Mouse (Mus musculus) embryonic facial prominence, embryonic 11.5 days (tissue): ENCODE results near the gene E030025P04Rik. TPM values are rescaled to one million over a fixed set of nuclear protein-coding genes. Genes with fewer than 3 reads are reported as not detected.

Experiments
- ATAC-seq: fragments of 200-750 bp; cut with Nextera tagmentation; replicated peaks from 2 replicates; pipeline ENCODE4 v1.8.0; 2017; ENCODE audit warnings: low read depth; ENCODE audit not compliant: insufficient number of reproducible peaks, low FRiP score, low TSS enrichment
- DNase-seq: peaks from one replicate; pipeline ENCODE4 v3.0.0-alpha.2; 2015; ENCODE audit warnings: low spot score
- H3K27ac ChIP-seq: fragments of 300-500 bp; sonication (generic); replicated peaks from 2 replicates; pipeline ENCODE4 v1.5.1; 2014; ENCODE audit warnings: mild to moderate bottlenecking, low read depth, low read length, control low read depth
- H3K27me3 ChIP-seq: fragments of 300-500 bp; sonication (generic); 2 replicates; pipeline ENCODE4 v1.6.1; 2014; ENCODE audit warnings: mild to moderate bottlenecking, low read length, moderate library complexity, mixed read lengths; ENCODE audit not compliant: control insufficient read depth, insufficient read depth
- H3K36me3 ChIP-seq: fragments of 300-500 bp; sonication (generic); replicated peaks from 2 replicates; pipeline ENCODE4 v1.6.1; 2014; ENCODE audit warnings: low read depth, mild to moderate bottlenecking, low read length, moderate library complexity, mixed read lengths; ENCODE audit not compliant: control insufficient read depth, insufficient read depth
- H3K4me1 ChIP-seq: fragments of 300-500 bp; sonication (generic); 2 replicates; pipeline ENCODE4 v1.6.1; 2014; ENCODE audit warnings: low read length, mixed read lengths; ENCODE audit not compliant: control insufficient read depth, insufficient read depth
- H3K4me2 ChIP-seq: fragments of 300-500 bp; sonication (generic); 2 replicates; pipeline ENCODE4 v1.6.1; 2014; ENCODE audit warnings: low read depth, mild to moderate bottlenecking, control low read depth, low read length, moderate library complexity
- H3K4me3 ChIP-seq: fragments of 300-500 bp; sonication (generic); 2 replicates; pipeline ENCODE4 v1.5.1; 2014; ENCODE audit warnings: low read depth, low read length, control low read depth
- H3K9ac ChIP-seq: fragments of 300-500 bp; sonication (generic); replicated peaks from 2 replicates; pipeline ENCODE4 v1.6.1; 2014; ENCODE audit warnings: mild to moderate bottlenecking, control low read depth, low read length
- H3K9me3 ChIP-seq: fragments of 300-500 bp; sonication (generic); replicated peaks from 2 replicates; pipeline ENCODE4 v1.6.1; 2016; ENCODE audit warnings: mild to moderate bottlenecking, low read length, inconsistent platforms, mixed read lengths; ENCODE audit not compliant: control insufficient read depth
- WGBS: fragments of 180-500 bp; shearing (Covaris S2); extraction: QIAGEN DNeasy Blood & Tissue Kit; methylation state at CpG from one replicate; pipeline ENCODE4 v1.1.7; 2014; 5-methylcytosine and 5-hydroxymethylcytosine counted together
- polyA plus RNA-seq: library from polyadenylated mRNA; unstranded; fragments of >200 nt; fragmentation: Nextera tagmentation; extraction: Ambion mirVana; gene quantifications from 2 replicates; pipeline ENCODE4 v1.2.1, GENCODE M21; 2014

The E030025P04Rik gene
- polyA plus RNA-seq, 1 experiment from 2014 or later, result not detected

DNA sequence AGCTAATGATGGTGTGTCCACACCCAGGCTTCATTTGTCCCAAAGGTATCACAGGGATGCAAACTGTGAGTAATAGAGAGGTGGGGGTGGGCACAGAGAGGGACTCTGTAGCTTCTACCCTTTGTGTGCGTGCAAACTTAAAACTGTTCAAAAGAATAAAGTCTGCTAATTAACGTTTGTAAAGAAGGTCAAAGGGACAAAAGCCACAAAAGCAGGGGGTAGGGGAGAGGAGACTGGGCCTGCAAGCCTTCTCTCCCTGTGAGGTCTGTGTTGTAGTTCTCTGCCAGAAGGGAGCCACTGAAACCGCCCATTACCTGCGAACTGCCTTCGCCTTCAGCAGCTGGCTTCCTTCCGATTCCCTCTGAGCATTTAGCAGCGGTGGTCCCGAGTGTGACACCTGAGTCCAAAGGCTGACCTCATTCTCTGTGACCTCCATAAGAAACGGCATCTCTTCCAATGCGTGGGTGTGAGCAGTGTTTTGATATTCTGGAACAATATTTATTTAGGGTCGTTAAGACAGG, 34.3 kb downstream of the E030025P04Rik start:
- no peak overlapping the region for H3K4me2 ChIP-seq
- H3K27me3 ChIP-seq, result no peaks in the 10 kb centered on the region
- H3K9me3 ChIP-seq, result no peaks in the 10 kb centered on the region
- no peak overlapping the region for H3K9ac ChIP-seq
- H3K4me1 ChIP-seq, result no peaks in the 10 kb centered on the region; the same call in 1 of the 2 replicates
- 25% methylated on average over 11 of the region's 11 CpGs for WGBS
- no peak overlapping the region for H3K4me3 ChIP-seq
- DNase-seq, result no peak
- H3K27ac ChIP-seq, result no peak overlapping the region
- ATAC-seq, result no peak
- H3K36me3 ChIP-seq, result no peaks in the 10 kb centered on the region

DNA sequence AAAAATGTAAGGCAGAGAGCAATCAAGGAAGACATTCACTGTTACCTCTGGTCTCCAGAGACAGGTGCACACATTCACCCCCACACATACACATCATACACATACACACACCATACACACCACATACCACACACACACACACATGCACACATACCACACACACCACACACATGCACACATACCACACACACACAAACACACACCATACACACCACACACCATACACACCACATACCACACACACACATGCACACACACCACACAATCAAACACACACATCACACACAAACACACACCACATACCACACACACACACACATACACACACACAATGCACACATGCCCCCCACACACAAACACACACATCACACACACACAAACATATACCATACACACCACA, 35.1 kb downstream of the E030025P04Rik start:
- Histone ChIP-seq H3K27ac (no peak overlapping the region), H3K4me1 (no peaks in the 10 kb centered on the region; the same call in 1 of the 2 replicates), H3K4me3 (no peak overlapping the region), H3K9ac (no peak overlapping the region), H3K27me3 (no peaks in the 10 kb centered on the region), H3K36me3 (no peaks in the 10 kb centered on the region), H3K4me2 (no peak overlapping the region), H3K9me3 (no peaks in the 10 kb centered on the region)
- ATAC-seq (no peak), DNase-seq (no peak)

DNA sequence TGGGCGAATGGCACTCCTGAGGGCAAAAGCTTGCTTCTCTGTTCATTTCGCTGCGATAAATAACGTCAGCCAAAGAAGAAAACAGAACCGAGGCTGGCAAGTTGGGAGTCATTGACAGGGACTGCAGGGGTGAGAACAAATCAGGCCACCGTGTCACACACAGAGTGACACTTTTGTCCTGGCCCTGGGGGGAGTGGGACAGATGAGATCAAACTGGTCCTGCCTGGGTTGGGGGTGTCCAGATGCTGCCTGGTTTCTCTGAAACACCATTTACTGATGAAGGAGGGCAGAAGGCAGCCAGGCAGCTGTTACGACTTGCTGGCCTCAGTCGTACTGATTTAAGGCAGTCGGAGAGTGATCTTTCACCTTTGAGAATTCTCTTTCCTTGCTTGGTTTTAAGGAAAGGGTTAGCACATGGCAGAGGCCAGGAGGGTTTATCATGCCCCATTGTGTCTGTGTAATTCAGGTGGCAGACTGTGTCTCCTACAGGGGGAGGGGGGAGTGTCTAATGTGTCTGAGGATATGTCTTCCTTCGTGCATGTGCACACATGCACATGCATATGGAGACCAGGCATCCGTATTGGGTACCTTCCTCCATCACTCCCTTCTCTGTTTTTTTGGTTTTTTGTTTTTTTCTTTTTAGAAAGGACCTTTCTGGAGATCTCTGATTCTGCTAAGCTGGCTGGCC, 36.5 kb downstream of the E030025P04Rik start:
- H3K36me3 ChIP-seq, result no peaks in the 10 kb centered on the region
- H3K4me3 ChIP-seq, result no peak overlapping the region
- H3K4me2 ChIP-seq, result no peak overlapping the region
- H3K27ac ChIP-seq, result no peak overlapping the region
- no peaks in the 10 kb centered on the region for H3K27me3 ChIP-seq
- no peak overlapping the region for H3K9ac ChIP-seq
- 34% methylated on average over 11 of the region's 11 CpGs for WGBS
- H3K9me3 ChIP-seq, result no peaks in the 10 kb centered on the region
- ATAC-seq (no peak), DNase-seq (no peak)
- H3K4me1 ChIP-seq, result no peaks in the 10 kb centered on the region; the same call in 1 of the 2 replicates

DNA sequence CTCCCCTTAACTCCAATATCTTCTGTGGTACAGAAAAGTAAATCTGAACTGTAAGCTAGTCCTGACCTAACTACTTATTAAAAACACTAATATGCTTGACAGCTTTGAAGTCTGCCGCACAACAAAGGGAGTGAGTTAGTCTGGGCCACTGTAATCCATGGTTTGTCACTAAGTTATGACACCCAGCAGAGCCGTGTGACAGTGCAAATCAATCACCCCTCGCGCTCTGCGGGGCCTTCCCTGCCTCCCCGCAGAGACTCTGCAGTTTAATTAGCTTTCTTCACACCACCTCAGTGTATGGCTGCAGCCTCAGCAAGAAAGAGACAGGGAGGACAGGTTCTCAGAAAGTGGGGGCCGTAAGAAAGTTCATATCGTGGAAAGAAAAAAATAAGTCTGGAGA, 37.4 kb downstream of the E030025P04Rik start:
- ATAC-seq, result no peak
- Histone ChIP-seq H3K4me2 (no peak overlapping the region), H3K27ac (no peak overlapping the region), H3K4me1 (no peaks in the 10 kb centered on the region; the same call in 1 of the 2 replicates), H3K27me3 (no peaks in the 10 kb centered on the region), H3K9ac (no peak overlapping the region), H3K4me3 (no peak overlapping the region), H3K36me3 (no peaks in the 10 kb centered on the region), H3K9me3 (no peaks in the 10 kb centered on the region)
- 22% methylated on average over 8 of the region's 8 CpGs for WGBS
- DNase-seq, result no peak

DNA sequence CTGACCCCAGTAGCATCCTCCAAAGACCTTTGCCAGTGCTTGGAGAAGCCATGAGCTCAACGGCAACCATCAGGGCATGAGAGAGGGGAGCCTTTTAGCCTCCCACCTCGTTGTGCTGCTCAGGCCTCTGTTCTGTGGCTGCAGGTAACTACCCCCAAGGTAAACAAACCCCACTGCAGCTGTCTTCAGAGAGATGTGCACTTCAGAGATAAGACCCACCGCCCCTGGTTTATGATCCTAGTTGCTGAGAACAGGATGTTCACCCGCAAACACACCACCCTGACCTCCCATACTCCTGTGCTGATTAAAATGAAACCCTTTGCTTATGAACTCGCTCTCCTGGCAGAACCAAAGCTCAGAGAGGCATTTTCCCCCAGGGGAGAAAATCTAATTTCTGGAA, 38.0 kb downstream of the E030025P04Rik start:
- no peak overlapping the region for H3K27ac ChIP-seq
- DNase-seq, result no peak
- no peaks in the 10 kb centered on the region for H3K27me3 ChIP-seq
- no peak overlapping the region for H3K4me2 ChIP-seq
- no peak overlapping the region for H3K9ac ChIP-seq
- no peaks in the 10 kb centered on the region for H3K36me3 ChIP-seq
- no peak overlapping the region for H3K4me3 ChIP-seq
- no peaks in the 10 kb centered on the region; the same call in 1 of the 2 replicates for H3K4me1 ChIP-seq
- ATAC-seq, result no peak
- 49% methylated on average over 5 of the region's 5 CpGs for WGBS
- H3K9me3 ChIP-seq, result no peaks in the 10 kb centered on the region

DNA sequence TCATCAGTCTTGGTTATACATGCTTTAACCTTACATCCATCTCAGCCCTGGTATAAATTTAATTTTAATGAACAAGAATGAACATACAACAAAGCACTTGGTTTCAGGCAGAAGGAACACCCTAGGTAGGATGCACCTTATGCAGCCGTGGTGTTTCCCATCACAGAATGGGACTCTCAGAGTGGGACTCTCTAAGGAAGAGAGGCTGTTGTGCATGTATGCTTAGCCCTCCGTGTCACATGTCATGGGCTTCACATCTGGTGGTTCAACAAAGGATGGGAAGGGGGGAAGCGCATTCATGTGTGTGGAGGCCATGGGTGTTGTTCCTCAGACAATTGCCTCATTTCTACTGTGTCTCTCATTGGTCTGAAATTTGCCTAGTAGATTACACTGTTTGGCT, 40.8 kb downstream of the E030025P04Rik start:
- Histone ChIP-seq H3K9me3 (no peaks in the 10 kb centered on the region), H3K4me2 (no peak overlapping the region), H3K9ac (no peak overlapping the region), H3K27ac (no peak overlapping the region), H3K4me1 (no peaks in the 10 kb centered on the region; the same call in 1 of the 2 replicates), H3K27me3 (no peaks in the 10 kb centered on the region), H3K36me3 (no peaks in the 10 kb centered on the region), H3K4me3 (no peak overlapping the region)
- no peak for DNase-seq
- 93% methylated on average over 3 of the region's 3 CpGs for whole genome bisulfite sequencing
- ATAC-seq, result no peak

DNA sequence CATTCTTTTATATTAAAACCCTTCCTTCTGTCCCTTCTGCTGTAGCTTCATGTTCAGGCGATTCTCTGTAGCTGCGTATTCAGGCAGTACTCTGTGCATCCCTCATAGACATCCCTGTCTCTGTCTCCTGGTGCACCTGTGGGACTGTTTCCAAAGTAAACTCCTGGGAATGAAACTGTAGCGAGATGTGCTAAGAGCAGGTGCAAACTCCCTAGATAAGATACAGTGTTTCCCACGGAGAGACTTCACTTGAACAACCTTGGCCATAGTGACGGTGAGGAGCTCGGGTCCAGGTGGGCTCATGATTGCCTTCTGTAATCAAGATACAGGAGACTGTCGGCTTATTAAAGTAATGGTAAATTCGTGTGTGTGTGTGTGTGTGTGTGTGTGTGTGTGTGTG, 41.5 kb downstream of the E030025P04Rik start:
- ATAC-seq, result no peak
- Histone ChIP-seq H3K27me3 (no peaks in the 10 kb centered on the region), H3K36me3 (no peaks in the 10 kb centered on the region), H3K4me2 (no peak overlapping the region), H3K9ac (no peak overlapping the region), H3K4me3 (no peak overlapping the region), H3K27ac (no peak overlapping the region), H3K9me3 (no peaks in the 10 kb centered on the region), H3K4me1 (no peaks in the 10 kb centered on the region; the same call in 1 of the 2 replicates)
- 85% methylated on average over 8 of the region's 8 CpGs for WGBS
- no peak for DNase-seq

DNA sequence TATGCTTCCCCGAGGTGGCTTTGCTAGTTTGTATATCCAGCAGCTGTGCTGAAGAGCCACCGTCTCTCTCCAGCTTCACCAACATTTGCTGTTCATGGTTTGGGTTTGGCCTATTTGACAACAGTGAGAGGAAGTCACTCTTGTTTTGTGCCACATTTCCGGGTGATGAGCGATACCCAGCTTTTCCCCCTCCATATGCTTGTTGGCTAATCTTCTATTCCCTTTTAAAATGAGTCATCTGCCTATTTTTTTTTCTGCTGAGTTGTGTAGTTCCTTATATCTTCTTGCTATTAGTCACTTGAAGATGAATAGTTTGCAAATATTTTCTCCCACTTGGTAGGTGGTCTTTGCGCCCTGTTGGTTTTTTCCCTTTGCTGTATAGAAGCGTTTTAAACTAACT, 43.9 kb downstream of the E030025P04Rik start:
- WGBS, result 81% methylated on average over 6 of the region's 6 CpGs
- no peaks in the 10 kb centered on the region for H3K9me3 ChIP-seq

More for the DNA sequence above, 43.9 kb downstream of the E030025P04Rik start:
- Histone ChIP-seq H3K36me3 (no peaks in the 10 kb centered on the region), H3K4me1 (no peaks in the 10 kb centered on the region), H3K27me3 (no peaks in the 10 kb centered on the region), H3K4me2 (no peak overlapping the region), H3K4me3 (no peak overlapping the region), H3K9ac (no peak overlapping the region), H3K27ac (no peak overlapping the region)
- DNase-seq (no peak), ATAC-seq (no peak)
